Mouse (Mus musculus) gastrocnemius, adult 18-20 months (tissue): ENCODE results near the gene Anapc5. TPM values are rescaled to one million over a fixed set of nuclear protein-coding genes. Genes with fewer than 3 reads are reported as not detected.
A peak's percentile ranks its signal among the peaks of the same experiment; 100 is the strongest.

Experiments
- DNase-seq: peaks from one replicate; pipeline ENCODE4 v3.0.0; 2021; ENCODE audit warnings: low spot score
- long read RNA-seq, 2 experiments: library from polyadenylated mRNA; stranded (forward); transcript quantifications; one replicate each; pipeline ENCODE4 v2.0.0; 2021
- total RNA-seq, 2 experiments: library from RNA; stranded (reverse); gene quantifications; 2 replicates each; pipeline ENCODE4 v1.2.3; 2021

Anapc5 gene
- total RNA-seq: 100 to 1,000 TPM; 466 to 498 TPM
- long read RNA-seq, experiment 1, transcript Anapc5-212 (17 exons, 2,413 nt): minor isoform, 21 of 1,340 reads
- long read RNA-seq, experiment 1, transcript Anapc5-201 (17 exons, 2,760 nt): major isoform, 948 of 1,340 reads
- long read RNA-seq, experiment 1, transcript Anapc5-218 (17 exons, 2,404 nt): minor isoform, 256 of 1,340 reads
- long read RNA-seq, experiment 1, partial matches to known transcripts: 35 of 1,340 reads
- long read RNA-seq, experiment 1, other reads (novel, unspliced or antisense): 75 of 1,340 reads
- long read RNA-seq, experiment 2, transcript Anapc5-212 (17 exons, 2,413 nt): minor isoform, 15 of 1,122 reads
- long read RNA-seq, experiment 2, transcript Anapc5-218 (17 exons, 2,404 nt): minor isoform, 226 of 1,122 reads
- long read RNA-seq, experiment 2, transcript Anapc5-205 (17 exons, 2,413 nt): minor isoform, 8 of 1,122 reads
- long read RNA-seq, experiment 2, transcript Anapc5-201 (17 exons, 2,760 nt): major isoform, 750 of 1,122 reads
- long read RNA-seq, experiment 2, partial matches to known transcripts: 51 of 1,122 reads
- long read RNA-seq, experiment 2, other reads (novel, unspliced or antisense): 72 of 1,122 reads

DNA sequence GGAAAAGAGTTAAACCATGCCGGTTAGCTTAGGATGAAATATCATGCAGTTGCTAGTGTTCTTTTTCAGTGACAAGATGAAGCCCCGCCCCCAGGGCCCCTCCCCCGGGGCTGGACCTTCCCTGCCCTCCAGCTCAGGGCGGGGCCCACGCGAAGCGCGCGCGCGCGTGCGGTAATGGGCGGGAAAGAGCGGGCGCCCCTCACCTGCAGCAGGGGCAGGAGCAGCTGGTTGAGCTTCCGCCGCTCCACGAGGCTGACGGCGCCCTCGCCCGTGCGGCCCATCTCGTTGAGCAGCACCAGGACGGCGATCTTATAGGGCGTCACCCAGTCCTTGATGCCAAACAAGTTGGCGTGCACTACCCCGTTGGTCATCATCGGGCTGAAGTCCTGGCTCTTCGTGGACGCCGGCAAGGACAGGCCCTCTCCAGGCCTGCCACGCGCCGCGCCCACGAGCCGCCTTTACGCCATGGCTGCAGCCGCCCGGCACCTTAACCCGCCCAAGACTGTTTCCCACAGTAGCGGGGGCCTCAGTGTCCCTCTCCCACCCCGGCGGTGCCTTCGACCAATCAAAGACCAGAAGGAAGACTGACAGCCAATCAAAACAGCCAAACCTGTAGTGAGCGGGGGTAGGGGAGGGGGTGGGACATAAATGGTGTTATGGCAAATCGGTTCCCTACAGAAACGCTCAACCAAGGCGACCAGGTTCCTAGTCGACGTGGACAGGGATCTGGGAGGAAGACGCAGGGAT lies at the start of gene Anapc5:
Gene Anapc5 (minus strand): TSS at position 563 of the 747 bp plus-strand sequence.
- peak; percentile 94 for DNase-seq

DNA sequence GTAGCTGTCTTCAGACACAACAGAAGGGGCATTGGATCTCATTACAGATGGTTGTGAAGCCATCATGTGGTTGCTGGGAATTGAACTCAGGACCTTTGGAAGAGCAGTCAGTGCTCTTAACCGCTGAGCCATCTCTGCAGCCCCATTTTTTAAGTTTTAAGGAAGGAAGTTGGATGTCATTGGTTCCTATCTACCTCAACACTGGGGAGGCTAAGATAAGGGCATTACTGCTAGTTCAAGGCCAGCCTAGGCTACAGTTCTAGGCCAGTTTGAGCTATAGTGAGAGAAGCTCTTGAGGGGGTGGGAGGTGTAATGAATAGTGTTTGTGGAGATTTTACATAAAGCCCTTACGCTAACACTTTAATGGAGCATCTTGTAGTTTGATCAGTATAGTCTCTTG lies 41.9 kb upstream of the Anapc5 start:
- no peak for DNase-seq

DNA sequence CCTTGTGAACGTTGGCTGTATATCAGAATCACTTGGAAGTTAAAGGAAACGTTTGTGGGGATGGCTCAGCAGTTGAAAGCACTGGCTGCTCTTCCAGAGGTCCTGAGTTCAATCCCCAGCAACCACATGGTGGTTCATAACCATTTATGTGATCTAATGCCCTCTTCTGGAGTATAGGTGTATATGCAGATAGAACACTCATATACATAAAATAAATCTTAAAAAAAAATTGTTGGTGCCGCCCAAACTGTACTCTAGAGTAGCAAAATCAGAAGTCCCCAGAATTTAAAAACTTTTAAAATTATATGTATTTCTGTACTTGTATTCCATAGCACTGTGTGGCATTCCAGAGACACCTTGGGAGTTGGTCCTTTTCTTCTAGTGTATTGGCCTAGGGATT lies 34.7 kb upstream of the Anapc5 start:
- DNase-seq: no peak

DNA sequence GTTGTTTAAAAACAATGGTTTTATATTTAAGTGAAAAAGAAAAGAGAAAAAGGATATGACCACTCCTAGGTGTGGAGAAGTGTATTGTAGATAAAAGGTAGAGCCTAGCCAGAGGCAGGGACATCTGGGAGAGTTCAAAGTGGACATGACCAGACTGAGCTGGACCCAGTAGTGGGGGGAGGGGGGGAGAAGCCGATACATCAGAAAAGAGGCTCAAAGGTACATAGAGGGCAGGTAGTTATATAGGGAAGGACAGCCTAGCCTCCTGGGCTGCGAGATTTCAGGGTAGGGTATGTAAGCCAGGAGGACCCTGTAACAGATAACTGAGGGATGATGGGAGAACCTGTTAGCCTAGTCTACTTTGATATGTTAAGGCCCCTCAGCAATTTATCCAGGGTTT lies 31.5 kb upstream of the Anapc5 start:
- no peak for DNase-seq

DNA sequence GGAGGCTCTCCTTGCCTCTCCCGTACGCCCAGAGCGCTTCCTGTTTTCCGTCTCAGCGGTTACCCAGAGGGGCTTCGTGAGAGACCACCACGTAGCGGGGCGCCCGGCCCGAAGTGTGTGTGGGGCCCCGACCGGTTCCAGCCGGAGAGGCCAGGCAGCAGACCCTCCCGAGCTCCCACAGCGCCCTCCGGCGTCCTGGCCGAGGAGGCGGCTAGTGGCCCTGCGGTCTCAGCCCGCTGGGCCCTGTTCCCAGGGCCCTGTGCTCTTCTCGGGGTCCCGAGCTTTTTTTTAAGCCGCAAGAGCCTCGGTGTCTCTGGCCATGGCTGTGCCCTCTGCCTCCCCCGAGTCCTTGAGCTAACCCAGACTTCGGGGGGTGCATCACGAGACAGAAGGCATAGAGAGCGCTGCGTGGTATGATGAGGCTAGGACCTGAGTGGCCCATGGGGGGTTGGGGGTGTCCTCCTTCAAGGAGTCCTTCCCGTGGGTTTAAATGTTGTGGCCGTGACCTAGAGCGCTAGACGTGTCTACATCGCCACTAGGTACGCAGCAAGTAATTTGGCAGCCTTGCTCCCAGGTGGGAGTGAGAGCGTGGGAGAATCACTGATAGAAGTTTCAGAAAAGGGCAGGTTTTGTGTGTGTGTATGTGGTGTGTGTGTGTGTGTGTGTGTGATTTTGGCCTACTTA lies 29.3 kb upstream of the Anapc5 start:
- peak; percentile 57 for DNase-seq

DNA sequence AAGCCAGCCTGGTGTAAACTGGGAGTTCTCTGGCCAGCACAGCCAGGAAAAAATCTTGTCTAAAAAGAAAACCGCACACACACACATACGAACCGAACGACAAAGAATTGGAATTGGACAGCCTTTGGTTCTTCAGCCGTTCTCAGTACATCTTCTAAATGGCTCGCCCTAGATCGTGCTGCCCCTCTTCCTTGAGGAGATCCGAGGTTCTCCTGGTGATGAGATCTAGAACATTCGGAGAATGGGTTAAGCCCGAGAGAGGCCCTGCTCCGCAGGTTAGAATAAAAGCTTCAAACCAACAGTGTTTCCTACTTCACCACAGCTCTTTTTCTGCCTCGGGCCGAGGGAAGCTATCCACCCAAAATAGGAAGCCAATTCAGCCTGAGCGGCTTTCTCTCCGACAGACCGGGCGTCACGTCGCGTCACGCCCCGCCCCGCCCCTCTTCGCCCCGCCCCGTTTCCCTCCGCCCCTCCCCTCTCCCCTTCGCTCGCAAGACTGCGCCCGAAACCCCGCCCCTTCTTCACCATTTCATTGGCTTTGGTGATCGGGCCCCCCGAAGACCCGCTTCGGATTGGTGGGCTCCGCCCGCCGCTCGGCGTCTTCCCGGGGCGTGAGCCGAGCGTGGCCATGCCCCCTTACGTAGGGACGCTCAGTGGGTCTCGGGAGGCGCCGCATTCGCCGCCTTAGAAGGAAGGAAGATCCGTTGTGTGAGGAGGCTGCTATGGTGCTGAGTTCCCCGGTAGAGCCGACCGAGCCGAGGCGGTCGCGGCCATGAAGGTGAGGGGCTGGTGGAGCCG lies 28.6 kb upstream of the Anapc5 start, which contains the start of gene Rnf34:
Gene Rnf34 (plus strand): TSS at position 528 of the 798 bp plus-strand sequence.
- DNase-seq: peak; percentile 98

DNA sequence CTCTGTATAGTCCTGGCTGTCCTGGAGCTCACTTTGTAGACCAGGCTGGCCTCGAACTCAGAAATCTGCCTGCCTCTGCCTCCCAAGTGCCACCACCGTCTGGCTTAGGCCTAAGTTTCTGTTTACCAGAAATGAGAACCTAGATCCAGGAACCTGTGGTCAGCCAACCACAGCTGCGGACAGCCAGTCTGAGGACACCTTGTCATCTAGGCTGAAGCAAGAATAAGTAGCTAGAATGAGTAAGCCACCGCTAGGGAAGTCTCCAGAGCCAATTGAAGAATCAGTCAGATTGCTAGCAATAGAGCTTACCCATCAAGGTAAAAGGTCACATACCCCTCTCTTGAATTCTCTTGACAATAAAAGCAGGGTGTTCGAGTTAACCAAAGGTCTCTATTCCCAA lies 22.7 kb upstream of the Anapc5 start:
- DNase-seq: no peak

DNA sequence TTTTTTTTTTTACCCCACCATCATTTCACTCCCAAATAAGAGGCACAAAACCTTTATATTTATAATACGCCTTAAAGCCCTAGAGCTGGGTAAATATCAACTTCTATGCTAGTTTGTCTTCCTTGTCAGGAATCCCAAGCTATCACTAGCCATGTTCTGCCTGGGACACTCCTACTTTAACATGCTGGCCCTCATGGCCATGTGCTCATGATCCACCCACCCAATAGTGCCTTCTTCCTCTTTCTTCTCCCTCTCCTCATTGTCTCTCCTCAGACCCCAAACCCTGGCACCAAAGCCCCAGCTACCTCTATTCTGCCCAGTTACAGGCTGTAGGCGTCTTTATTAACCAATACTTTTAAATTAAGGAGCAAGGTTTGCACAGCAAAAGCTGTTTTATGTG lies 20.0 kb upstream of the Anapc5 start:
- DNase-seq: no peak

DNA sequence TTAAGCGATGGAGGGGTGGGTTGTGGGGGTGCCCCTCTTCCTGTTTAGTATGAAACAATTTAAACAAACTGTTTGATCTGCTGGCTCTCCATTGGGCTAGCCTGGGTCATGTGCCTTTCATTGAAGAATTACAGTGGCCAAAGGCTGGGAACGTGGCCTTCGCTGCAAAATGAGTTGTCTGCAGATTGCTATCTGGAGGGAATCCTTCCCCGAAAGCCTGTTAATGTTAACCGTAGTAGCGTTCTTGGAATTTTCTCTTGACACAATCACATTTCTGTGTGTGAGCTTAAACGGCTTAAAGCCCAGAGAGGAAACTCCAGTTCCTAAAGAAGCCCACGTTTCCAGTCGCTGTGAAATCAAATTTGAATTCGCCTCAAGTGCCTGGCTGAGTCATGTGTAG lies 11.9 kb upstream of the Anapc5 start:
- DNase-seq: no peak

DNA sequence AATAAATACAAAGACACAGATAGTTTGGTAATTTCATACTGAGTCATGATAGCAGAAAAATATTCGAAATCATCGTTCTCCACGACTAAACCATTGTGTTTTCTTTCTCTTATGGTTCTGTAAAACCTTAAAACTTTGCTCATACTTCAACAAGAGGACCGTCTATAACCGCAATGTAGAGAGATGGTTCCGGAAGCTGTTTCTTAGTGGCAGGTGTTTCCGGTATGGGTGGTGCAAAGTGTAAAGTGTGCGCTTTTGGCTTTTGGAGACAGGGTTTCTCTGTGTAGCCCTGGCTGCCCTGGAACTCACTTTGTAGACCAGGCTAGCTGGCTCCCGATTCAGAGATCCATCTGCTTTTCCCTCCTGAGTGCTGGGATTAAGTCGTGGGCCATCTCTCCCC lies 11.4 kb upstream of the Anapc5 start:
- no peak for DNase-seq

DNA sequence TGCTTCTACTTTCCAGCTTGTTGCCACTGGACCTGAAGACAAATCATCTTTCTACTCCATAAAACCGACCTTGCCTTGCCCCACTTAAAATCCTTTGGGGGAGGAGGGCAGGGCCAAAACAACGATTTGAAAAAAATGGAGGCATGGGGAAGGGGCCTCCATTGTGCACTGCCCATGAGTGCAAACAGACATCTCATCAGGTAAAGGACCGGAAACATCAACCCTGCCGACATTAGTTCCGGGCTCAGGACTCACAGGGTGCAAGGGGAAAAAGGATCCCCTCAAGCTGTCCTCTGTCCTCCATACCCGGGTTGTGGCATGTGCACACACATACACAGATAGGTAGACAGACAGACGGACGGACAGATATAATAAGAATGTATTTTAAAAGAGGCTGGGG lies 4.0 kb upstream of the Anapc5 start:
- DNase-seq: no peak

DNA sequence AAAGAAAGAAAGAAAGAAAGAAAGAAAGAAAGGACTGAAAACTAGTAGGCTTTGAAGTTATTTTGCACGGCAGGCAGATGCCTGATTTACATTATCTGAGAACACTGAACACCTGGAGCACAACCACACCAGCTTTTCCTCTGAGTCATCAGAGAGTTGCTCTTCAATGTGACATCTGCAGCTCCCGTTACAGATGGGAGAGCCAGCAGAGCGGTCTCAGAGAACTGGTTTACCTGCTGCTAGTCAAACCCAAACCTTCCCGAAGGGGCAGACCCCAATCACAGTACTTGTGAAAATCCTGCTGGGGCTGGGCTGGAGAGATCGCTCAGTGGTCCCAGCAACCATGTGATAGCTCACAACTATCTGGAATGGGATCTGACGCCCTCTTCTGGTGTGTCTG lies 3.3 kb upstream of the Anapc5 start:
- no peak for DNase-seq

DNA sequence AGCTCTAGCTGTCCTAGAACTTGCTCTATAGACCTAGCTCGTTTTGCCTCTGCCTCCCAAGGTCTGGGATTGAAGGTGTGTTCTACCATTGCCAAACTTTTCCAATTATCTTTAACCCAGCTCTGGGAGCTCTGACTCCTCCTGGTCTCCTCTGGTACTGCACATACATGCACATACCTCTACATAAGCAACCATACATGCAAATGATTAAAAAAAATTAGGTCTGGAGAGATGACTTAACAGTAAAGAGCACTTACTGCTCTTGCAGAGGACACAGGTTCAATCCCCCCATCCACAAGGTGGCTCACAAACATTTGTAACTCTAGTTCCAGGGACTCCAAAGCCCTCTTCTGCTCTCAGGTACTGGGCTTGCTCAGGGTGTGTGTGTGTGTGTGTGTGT lies 2.8 kb upstream of the Anapc5 start:
- DNase-seq: no peak

DNA sequence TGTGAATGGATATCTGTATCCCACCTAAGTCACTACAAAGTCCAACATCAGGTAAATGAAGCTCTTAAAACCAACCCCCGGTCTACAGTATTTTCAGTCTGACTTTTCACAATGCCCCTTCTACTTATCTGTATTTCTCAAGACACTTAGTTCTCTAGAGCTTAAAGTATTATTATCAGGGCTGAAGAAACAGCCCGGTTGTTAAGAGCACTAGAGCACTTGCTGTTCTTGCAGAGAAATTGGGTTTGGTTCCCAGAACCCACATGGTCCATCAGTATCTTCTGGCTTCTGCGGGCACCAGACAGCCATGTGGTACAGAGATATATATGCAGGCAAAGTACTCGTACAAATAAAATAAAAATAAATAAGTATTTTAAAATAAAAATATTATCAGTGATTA lies 1.3 kb upstream of the Anapc5 start:
- no peak for DNase-seq

DNA sequence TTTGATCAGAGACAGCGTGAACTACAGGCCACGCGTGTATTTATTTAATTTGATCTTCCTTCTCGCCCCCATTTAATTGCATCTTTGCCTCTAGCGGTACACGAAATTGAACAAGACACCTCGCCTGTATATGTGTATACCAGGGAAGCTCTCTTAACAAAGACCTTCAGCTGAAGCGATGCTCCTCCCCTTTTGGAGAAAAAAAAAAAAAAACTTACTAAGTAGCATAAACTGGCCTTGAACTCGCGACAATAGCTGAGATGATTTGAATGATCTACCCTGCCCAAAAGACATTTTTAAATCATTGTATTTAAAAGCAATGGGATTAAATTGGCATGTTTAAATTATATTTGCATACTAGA lies 366 bp upstream of the Anapc5 start:
- DNase-seq: no peak

DNA sequence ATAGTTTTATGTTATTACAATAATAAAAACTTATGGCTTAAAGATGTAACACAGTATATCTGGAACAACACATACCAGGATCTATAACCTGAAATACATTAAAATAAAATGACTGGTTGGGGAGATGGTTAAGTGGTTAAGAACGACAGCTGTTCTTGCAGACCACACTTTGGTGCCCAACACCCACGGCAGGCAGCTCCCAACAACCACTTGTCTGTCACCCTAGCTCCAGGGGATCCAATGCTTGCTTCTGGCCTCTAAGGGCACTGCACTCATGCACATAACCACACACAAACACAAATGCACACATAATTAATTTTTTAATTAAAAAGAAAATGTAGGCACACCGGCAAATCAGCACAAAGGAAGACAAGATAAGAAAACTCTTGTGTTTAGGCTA lies 8.4 kb downstream of the Anapc5 start:
- no peak for DNase-seq

DNA sequence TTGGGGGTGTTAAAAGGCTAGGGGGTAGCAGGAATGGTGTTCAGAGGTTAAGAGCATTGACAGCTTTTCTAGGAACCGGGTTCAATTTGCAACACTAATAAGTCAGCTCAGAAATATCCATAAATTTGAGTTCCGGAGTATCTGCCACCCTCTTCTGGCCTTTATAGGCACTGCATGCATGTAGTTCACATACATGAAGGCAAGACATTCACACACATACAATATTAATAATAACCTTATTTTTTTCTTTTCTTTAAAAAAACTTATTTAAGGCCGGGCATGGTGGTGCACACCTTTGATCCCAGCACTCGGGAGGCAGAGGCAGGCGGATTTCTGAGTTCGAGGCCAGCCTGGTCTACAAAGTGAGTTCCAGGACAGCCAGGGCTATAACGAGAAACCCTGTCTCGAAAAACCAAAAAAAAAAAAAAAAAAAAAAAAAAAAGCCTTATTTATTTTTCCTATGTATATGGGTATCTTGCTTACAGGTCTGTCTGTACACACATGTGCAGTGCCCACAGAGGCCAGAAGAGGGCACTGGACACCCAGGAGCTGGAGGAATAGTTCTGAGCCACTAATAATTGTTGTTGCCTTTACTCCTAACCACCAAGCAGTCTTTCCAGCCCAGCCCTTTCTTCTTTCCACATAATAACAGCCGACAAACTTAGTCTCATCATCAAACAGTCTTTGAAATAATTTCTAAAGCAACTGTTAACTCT lies 9.6 kb downstream of the Anapc5 start:
- peak; percentile 55 for DNase-seq

DNA sequence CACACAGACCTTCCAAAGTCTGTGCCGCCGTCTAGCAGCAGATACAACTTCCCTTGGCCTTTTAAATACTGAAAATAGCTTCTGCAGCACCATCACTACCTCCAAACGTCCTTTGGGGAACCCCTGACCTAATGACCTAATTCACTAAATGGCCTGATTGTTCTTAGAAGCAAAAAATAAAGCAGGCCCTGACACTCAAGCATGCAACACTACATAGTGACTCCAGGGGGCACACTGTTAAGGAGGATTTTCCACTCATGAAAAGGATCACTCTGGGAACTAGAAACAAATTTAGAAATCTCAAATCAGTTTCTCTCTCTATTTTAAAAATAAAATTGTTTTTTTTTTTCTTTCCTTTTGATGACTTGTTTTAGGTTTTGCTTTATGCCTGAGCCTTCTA lies 15.6 kb downstream of the Anapc5 start:
- no peak for DNase-seq

DNA sequence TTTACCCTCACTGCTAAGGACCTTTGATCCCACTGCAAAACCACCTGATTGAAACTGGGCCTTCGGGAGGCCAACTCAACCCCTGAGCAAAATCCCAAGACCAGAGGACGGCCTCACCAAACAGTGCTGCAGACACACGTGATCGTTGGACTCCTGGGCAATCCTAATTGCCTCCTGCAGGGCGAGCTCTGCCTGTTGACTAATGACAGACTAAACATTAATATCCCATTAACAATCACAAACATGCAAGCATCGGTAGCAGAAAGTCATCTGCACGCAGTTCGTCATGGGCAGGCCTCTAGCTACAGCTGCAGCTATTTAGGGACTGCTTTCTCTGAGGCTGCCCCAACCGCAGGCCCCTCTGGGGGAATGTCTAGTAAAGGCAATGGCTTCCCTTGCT lies 18.4 kb downstream of the Anapc5 start:
- DNase-seq: no peak

DNA sequence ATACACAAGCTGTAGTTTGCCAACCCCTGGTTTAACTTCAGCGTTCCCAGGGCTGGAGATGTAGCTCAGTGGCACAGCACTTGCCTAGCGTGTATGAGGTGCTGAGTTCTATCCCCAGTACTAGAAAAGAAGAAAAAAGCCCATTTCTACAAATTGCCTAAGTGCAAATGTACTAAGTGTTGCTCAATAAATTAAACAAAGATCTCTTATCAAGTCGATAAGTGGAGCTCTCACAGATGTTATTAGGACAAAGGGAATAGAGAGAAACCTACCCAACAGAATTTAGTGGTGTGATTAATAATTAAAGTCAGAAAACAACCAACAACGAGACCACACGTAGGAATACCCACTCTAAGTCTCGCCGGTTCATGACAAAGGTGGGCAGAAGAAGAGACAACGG lies 19.5 kb downstream of the Anapc5 start:
- DNase-seq: no peak
